Mouse (Mus musculus): ENCODE measurements around the gene Syt12.
"Not testable (repeated sequence)": the region's sequence is repeated elsewhere in the genome, so short reads cannot be mapped to it uniquely, and the experiment has no call there.

The Syt12 gene

GRCm38 (mm10) chr19:4487877-4488276 lies 10.6 kb upstream of the Syt12 start:
- no peak for DNase-seq

- DNase-seq = no peak
These were observed 7.8 kb upstream of the Syt12 start for GRCm38 (mm10) chr19:4485006-4485405.

GRCm38 (mm10) chr19:4482111-4482859 lies 5.0 kb upstream of the Syt12 start:
- DNase-seq = no peak

- no peak for DNase-seq
These were observed 4.1 kb upstream of the Syt12 start for GRCm38 (mm10) chr19:4481326-4481725.

GRCm38 (mm10) chr19:4480041-4480440 lies 2.8 kb upstream of the Syt12 start:
- peak; percentile 72 for DNase-seq

GRCm38 (mm10) chr19:4478190-4478516 lies 906 bp upstream of the Syt12 start:
- no peak for DNase-seq

- peak; percentile 78 for DNase-seq
These were observed 518 bp downstream of the Syt12 start for GRCm38 (mm10) chr19:4476601-4477257.

GRCm38 (mm10) chr19:4475224-4475925 lies 1.9 kb downstream of the Syt12 start:
- DNase-seq = no peak

- no peak for DNase-seq
These were observed 2.5 kb downstream of the Syt12 start for GRCm38 (mm10) chr19:4474739-4475138.

- no peak for DNase-seq
These were observed 3.7 kb downstream of the Syt12 start for GRCm38 (mm10) chr19:4473549-4473948.

GRCm38 (mm10) chr19:4468363-4468762 lies 8.9 kb downstream of the Syt12 start:
- DNase-seq = peak; percentile 64

- no peak for DNase-seq
These were observed 12.6 kb downstream of the Syt12 start for GRCm38 (mm10) chr19:4464666-4465065.

- DNase-seq = no peak
These were observed 15.3 kb downstream of the Syt12 start for GRCm38 (mm10) chr19:4461981-4462380.

- DNase-seq = peak; percentile 75
These were observed 21.0 kb downstream of the Syt12 start for GRCm38 (mm10) chr19:4456227-4456626.

GRCm38 (mm10) chr19:4455071-4455800 lies 22.0 kb downstream of the Syt12 start:
- no peak for DNase-seq

- DNase-seq = not testable (repeated sequence)
These were observed 23.2 kb downstream of the Syt12 start for GRCm38 (mm10) chr19:4454040-4454439.

- DNase-seq = no peak
These were observed 24.7 kb downstream of the Syt12 start for GRCm38 (mm10) chr19:4452525-4452924.

- no peak for DNase-seq
These were observed 25.3 kb downstream of the Syt12 start for GRCm38 (mm10) chr19:4451965-4452364.

- no peak for DNase-seq
These were observed 26.1 kb downstream of the Syt12 start for GRCm38 (mm10) chr19:4451098-4451497.

GRCm38 (mm10) chr19:4450666-4451065 lies 26.6 kb downstream of the Syt12 start:
- DNase-seq = no peak

GRCm38 (mm10) chr19:4449230-4449629 lies 28.0 kb downstream of the Syt12 start:
- DNase-seq = no peak

GRCm38 (mm10) chr19:4447445-4447844 lies 29.8 kb downstream of the Syt12 start:
- DNase-seq = no peak
